Mouse (Mus musculus) gastrocnemius, postnatal 14 days (tissue): ENCODE measurements around the gene Phf14. TPM values are rescaled to one million over a fixed set of nuclear protein-coding genes. Genes with fewer than 3 reads are reported as not detected.

Source experiments
- total RNA-seq, 2 experiments: library from RNA; stranded (reverse); gene quantifications; 2 replicates each; pipeline ENCODE4 v1.2.3; 2021

Gene Phf14
- total RNA-seq, 2 experiments from 2014 or later = 24.6 to 25.9 TPM

Other genes with a start within 250 kb of the Phf14 start
- 1,000 to 10,000 TPM; 1,137 to 1,327 TPM for gene Ndufa4, start 312 bp upstream of the Phf14 start, total RNA-seq